Mouse (Mus musculus): ENCODE results near the gene 6430571L13Rik. TPM values are rescaled to one million over a fixed set of nuclear protein-coding genes. Genes with fewer than 3 reads are reported as not detected.
A peak's percentile ranks its signal among the peaks of the same experiment; 100 is the strongest.

6430571L13Rik gene
- total and polyA plus RNA-seq, 3 experiments: 0.35 TPM; not detected in 1

- H3K4me3 ChIP-seq (ENCODE audit: control insufficient read depth in 1 of 2, insufficient read depth in 1 of 2, low read depth in 2 of 2, low read length in 2 of 2): peak within 1 kb of the TSS; percentile 56 to 96
- peaks cover 30% of the 10 kb centered on the region for H3K79me2 ChIP-seq (ENCODE audit: control insufficient read depth, insufficient read depth, low read length, poor library complexity)
- DNase-seq (ENCODE audit: low read depth, low spot score): no peak
- peaks cover 0 to 18% of the 10 kb centered on the region in 2 experiments; a peak in 2 of 4 replicates for H3K36me3 ChIP-seq (ENCODE audit: control insufficient read depth in 1 of 2, insufficient read depth in 2 of 2, low read length in 2 of 2)
- peak within 1 kb of the TSS; percentile 91 for H3K27ac ChIP-seq (ENCODE audit: control insufficient read depth, low read depth, low read length)
- no peak for TF ChIP-seq SIN3A (IDR thresholded peaks at IDR 0.05; ENCODE audit: low read length)
- no peak for TF ChIP-seq UBTF (IDR thresholded peaks at IDR 0.05; ENCODE audit: borderline replicate concordance, insufficient read depth, low read depth, low read length)
- TF ChIP-seq SMC3 (IDR thresholded peaks at IDR 0.05; ENCODE audit: low read depth, low read length): no peak
- TF ChIP-seq CTCF (IDR thresholded peaks at IDR 0.05 in 2 of 3, conservative IDR thresholded peaks at IDR 0.05 in 1 of 3; ENCODE audit: control insufficient read depth in 1 of 3, insufficient read depth in 1 of 3, low read depth in 2 of 3, low read length in 3 of 3, poor library complexity in 1 of 3, severe bottlenecking in 1 of 3): no peak
- TF ChIP-seq ZKSCAN1 (IDR thresholded peaks at IDR 0.05; ENCODE audit: low read depth, low read length): no peak
- no peak for TF ChIP-seq ZNF384 (IDR thresholded peaks at IDR 0.05; ENCODE audit: low read depth, low read length)
- TF ChIP-seq HCFC1 (IDR thresholded peaks at IDR 0.05; ENCODE audit: low read depth, low read length): no peak
- no peak for TF ChIP-seq GABPA (IDR thresholded peaks at IDR 0.05; ENCODE audit: low read depth, low read length)
- no peak for TF ChIP-seq POLR2A (IDR thresholded peaks at IDR 0.05; ENCODE audit: control insufficient read depth in 1 of 2, insufficient read depth in 1 of 2, low read depth in 1 of 2, low read length in 2 of 2, poor library complexity in 1 of 2)
- TF ChIP-seq ETS1 (IDR thresholded peaks at IDR 0.05; ENCODE audit: low read depth, low read length): no peak
- TF ChIP-seq USF2 (IDR thresholded peaks at IDR 0.05; ENCODE audit: borderline replicate concordance in 1 of 2, insufficient read depth in 1 of 2, low read depth in 1 of 2, low read length in 2 of 2): no peak
- TF ChIP-seq ZMIZ1 (IDR thresholded peaks at IDR 0.05; ENCODE audit: low read depth, low read length): no peak
- no peak for TF ChIP-seq MAZ (IDR thresholded peaks at IDR 0.05; ENCODE audit: low read depth, low read length)
- TF ChIP-seq ELF1 (IDR thresholded peaks at IDR 0.05; ENCODE audit: low read depth, low read length): no peak
- TF ChIP-seq MYB (IDR thresholded peaks at IDR 0.05; ENCODE audit: low read depth, low read length): no peak
- no peak for TF ChIP-seq NELFE (IDR thresholded peaks at IDR 0.05; ENCODE audit: low read depth, low read length)
- no peak for TF ChIP-seq KAT2A (conservative IDR thresholded peaks at IDR 0.05; ENCODE audit: low read depth, low read length)
- no peaks in the 10 kb centered on the region for H3K9me3 ChIP-seq (replicated peaks; ENCODE audit: insufficient read depth, low read length)
- peak within 1 kb of the TSS; percentile 97 for H3K9ac ChIP-seq (ENCODE audit: control insufficient read depth, low read depth, low read length, poor library complexity, severe bottlenecking)
- H3K4me1 ChIP-seq (ENCODE audit: control insufficient read depth in 1 of 2, insufficient read depth in 2 of 2, low read length in 2 of 2): peaks cover 2 to 25% of the 10 kb centered on the region in 2 experiments; a peak in 3 of 4 replicates
- no peaks in the 10 kb centered on the region for H3K27me3 ChIP-seq (ENCODE audit: control insufficient read depth in 1 of 2, insufficient read depth in 2 of 2, low read length in 2 of 2)
These were observed 44.6 kb upstream of the 6430571L13Rik start, which contains the start of gene Cish for GRCm38 (mm10) chr9:107296016-107296040. Gene Cish, plus strand, starts transcription at chr9:107296026.

- Histone ChIP-seq H3K27me3 (ENCODE audit: control insufficient read depth in 1 of 2, insufficient read depth in 2 of 2, low read length in 2 of 2) (no peaks in the 10 kb centered on the region), H3K4me1 (ENCODE audit: control insufficient read depth in 1 of 2, insufficient read depth in 2 of 2, low read length in 2 of 2) (peaks cover 2 to 25% of the 10 kb centered on the region in 2 experiments; a peak in 3 of 4 replicates)
These were observed 44.4 kb upstream of the 6430571L13Rik start for GRCm38 (mm10) chr9:107296041-107296440.

More at GRCm38 (mm10) chr9:107296041-107296440, 44.4 kb upstream of the 6430571L13Rik start:
- H3K36me3 ChIP-seq (ENCODE audit: control insufficient read depth in 1 of 2, insufficient read depth in 2 of 2, low read length in 2 of 2): peaks cover 0 to 18% of the 10 kb centered on the region in 2 experiments; a peak in 2 of 4 replicates
- H3K9ac ChIP-seq (ENCODE audit: control insufficient read depth, low read depth, low read length, poor library complexity, severe bottlenecking): peak overlapping the region; percentile 77
- H3K4me3 ChIP-seq (ENCODE audit: control insufficient read depth in 1 of 2, insufficient read depth in 1 of 2, low read depth in 2 of 2, low read length in 2 of 2): peak overlapping the region; percentile 28 to 96
- TF ChIP-seq ETS1 (IDR thresholded peaks at IDR 0.05; ENCODE audit: low read depth, low read length) (0 out of 2 replicates have a peak, but pooled peaks have one; percentile 13), TCF12 (IDR thresholded peaks at IDR 0.05; ENCODE audit: low read depth, low read length) (peak; percentile 31; the same call in 1 of the 2 replicates), RCOR1 (IDR thresholded peaks at IDR 0.05; ENCODE audit: low read depth, low read length) (0 out of 2 replicates have a peak, but pooled peaks have one; percentile 5), SMC3 (IDR thresholded peaks at IDR 0.05; ENCODE audit: low read depth, low read length) (no peak), MYC (IDR thresholded peaks at IDR 0.05; ENCODE audit: low read depth, low read length) (no peak), MEF2A (IDR thresholded peaks at IDR 0.05; ENCODE audit: extremely low read depth, insufficient replicate concordance, low read depth, low read length, poor library complexity, severe bottlenecking) (no peak), SIN3A (IDR thresholded peaks at IDR 0.05; ENCODE audit: low read length) (0 out of 2 replicates have a peak, but pooled peaks have one; percentile 12)
- H3K27ac ChIP-seq (ENCODE audit: control insufficient read depth, low read depth, low read length): peak overlapping the region; percentile 91
- DNase-seq (ENCODE audit: low read depth, low spot score): no peak
- H3K9me3 ChIP-seq (replicated peaks; ENCODE audit: insufficient read depth, low read length): no peaks in the 10 kb centered on the region
- peaks cover 30% of the 10 kb centered on the region for H3K79me2 ChIP-seq (ENCODE audit: control insufficient read depth, insufficient read depth, low read length, poor library complexity)
